Mouse (Mus musculus) hematopoietic stem cell, adult 5-6 weeks (primary cell): ENCODE measurements at regions not wholly inside any gene's neighbourhood (a gene's known extent, or its start where the extent isn't known, plus 50 kb on each side); places are given as distances from the start of the nearest gene placed in this dataset.

Experiments used
- ATAC-seq, 2 experiments: fragments of 125-278 bp in 1 of 2; replicated peaks in 1 of 2; 2 replicates each; pipeline ENCODE4 v1.8.0; 2016 to 2017; ENCODE audit warnings: inconsistent platforms in 2 of 2, mild to moderate bottlenecking in 2 of 2, moderate number of reproducible peaks in 2 of 2, low read depth in 1 of 2, moderate TSS enrichment in 1 of 2; ENCODE audit not compliant: low FRiP score in 2 of 2, poor library complexity in 2 of 2, severe bottlenecking in 2 of 2, insufficient read depth in 1 of 2, low TSS enrichment in 1 of 2

GRCm38 (mm10) chr13:3752334-3752733 is 51.8 kb downstream of the Calml3 start:
- ATAC-seq = no peak

- ATAC-seq = no peak
These were observed 52.9 kb downstream of the Calml3 start for GRCm38 (mm10) chr13:3751222-3751621.

GRCm38 (mm10) chr13:3750756-3751155 is 53.4 kb downstream of the Calml3 start:
- ATAC-seq = peak; percentile 31 to 37; a peak in 3 of 4 replicates

- peak; percentile 64 to 78 for ATAC-seq
These were observed 54.5 kb downstream of the Calml3 start for GRCm38 (mm10) chr13:3749646-3750045.

- ATAC-seq = no peak
These were observed 55.3 kb downstream of the Calml3 start for GRCm38 (mm10) chr13:3748859-3749258.

- ATAC-seq = no peak
These were observed 57.6 kb downstream of the Calml3 start for GRCm38 (mm10) chr13:3746524-3746923.

- ATAC-seq = no peak; a peak in 1 of 4 replicates
These were observed 59.2 kb downstream of the Calml3 start for GRCm38 (mm10) chr13:3744870-3745269.

GRCm38 (mm10) chr13:3743692-3744457 is 60.2 kb downstream of the Calml3 start:
- ATAC-seq = no peak

GRCm38 (mm10) chr13:3742763-3743401 is 61.2 kb downstream of the Calml3 start:
- ATAC-seq = peak; percentile 63 to 72

GRCm38 (mm10) chr13:3742094-3742730 is 61.9 kb downstream of the Calml3 start:
- ATAC-seq = peak; percentile 24 to 40; a peak in 2 of 4 replicates

GRCm38 (mm10) chr13:3730699-3731021 is 73.5 kb downstream of the Calml3 start:
- no peak for ATAC-seq

- ATAC-seq = peak in 1 of 2 experiments; percentile 19; a peak in 1 of 4 replicates
These were observed 74.0 kb downstream of the Calml3 start for GRCm38 (mm10) chr13:3729926-3730698.

GRCm38 (mm10) chr13:3728888-3729287 is 75.2 kb downstream of the Calml3 start:
- no peak for ATAC-seq

GRCm38 (mm10) chr13:3726331-3726781 is 77.8 kb downstream of the Calml3 start:
- no peak for ATAC-seq

GRCm38 (mm10) chr13:3725803-3726202 is 78.3 kb downstream of the Calml3 start:
- ATAC-seq = peak; percentile 77 to 84

GRCm38 (mm10) chr13:3724313-3724712 is 79.8 kb downstream of the Calml3 start:
- ATAC-seq = no peak

GRCm38 (mm10) chr13:3723458-3724143 is 80.5 kb downstream of the Calml3 start:
- ATAC-seq = no peak
